Mouse (Mus musculus) heart, adult 2 months (tissue): ENCODE results near the gene Map2. TPM values are rescaled to one million over a fixed set of nuclear protein-coding genes. Genes with fewer than 3 reads are reported as not detected.

Experiments
- DNase-seq, 2 experiments: peaks; one replicate each; pipeline ENCODE4 v3.0.0; 2021
- H3K27ac ChIP-seq: fragments of 200-600 bp; 2 replicates; pipeline ENCODE4 v1.8.1; 2022
- H3K27me3 ChIP-seq: fragments of 200-500 bp; 2 replicates; pipeline ENCODE4 v1.6.1; 2012; ENCODE audit warnings: mild to moderate bottlenecking, low read length, inconsistent platforms, mixed read lengths; ENCODE audit not compliant: control insufficient read depth, insufficient read depth
- H3K36me3 ChIP-seq: fragments of 200-500 bp; 2 replicates; pipeline ENCODE4 v1.6.1; 2012; ENCODE audit warnings: low read length, inconsistent platforms; ENCODE audit not compliant: control insufficient read depth, insufficient read depth
- H3K4me1 ChIP-seq: fragments of 200-500 bp; 2 replicates; pipeline ENCODE4 v1.6.1; 2011; ENCODE audit warnings: low read length; ENCODE audit not compliant: control insufficient read depth, insufficient read depth
- H3K4me3 ChIP-seq: fragments of 200-600 bp; 2 replicates; pipeline ENCODE4 v1.8.1; 2022
- H3K79me2 ChIP-seq: fragments of 200-500 bp; replicated peaks from 2 replicates; pipeline ENCODE4 v1.6.1; 2012; ENCODE audit warnings: mild to moderate bottlenecking, inconsistent platforms, low read length, moderate library complexity, mixed read lengths; ENCODE audit not compliant: control insufficient read depth, insufficient read depth
- H3K9ac ChIP-seq: fragments of 200-500 bp; 2 replicates; pipeline ENCODE4 v1.6.1; 2012; ENCODE audit warnings: low read depth, mild to moderate bottlenecking, control low read depth, inconsistent platforms, low read length, mixed read lengths
- CTCF ChIP-seq: fragments of 200-600 bp; IDR thresholded peaks from 2 replicates; pipeline ENCODE4 v1.8.1; 2022; ENCODE audit warnings: antibody characterized with exemption, mild to moderate bottlenecking, moderate library complexity
- EP300 ChIP-seq: fragments of 200-500 bp; IDR thresholded peaks from 2 replicates; pipeline ENCODE4 v1.6.1; 2011; ENCODE audit warnings: low read depth, low read length, control low read depth; ENCODE audit not compliant: insufficient read depth
- POLR2A ChIP-seq: fragments of 200-500 bp; IDR thresholded peaks from 2 replicates; pipeline ENCODE4 v1.6.1; 2011; ENCODE audit warnings: mild to moderate bottlenecking, low read depth, low read length, control low read depth; ENCODE audit not compliant: insufficient read depth
- WGBS: fragments of 180-500 bp; shearing (Covaris S2); methylation state at CpG from one replicate; pipeline ENCODE4 v1.1.7; 2018; 5-methylcytosine and 5-hydroxymethylcytosine counted together
- intact Hi-C: fragments of 180-260 bp; cut with DNase I; formaldehyde crosslinking; loops from one replicate; pipeline ENCODE4 v1.15.1; 2025
- long read RNA-seq: library from polyadenylated mRNA; stranded (forward); transcript quantifications from one replicate; pipeline ENCODE4 v2.0.0, GENCODE M21; 2021
- polyA plus RNA-seq: library from polyadenylated mRNA; depleted of rRNA; stranded (reverse); fragments of >200 nt; gene quantifications from 2 replicates; pipeline ENCODE4 v1.2.3, GENCODE M21; 2012; rRNA removed
- total RNA-seq, 2 experiments: library from RNA; stranded (reverse); gene quantifications; 2 replicates each; pipeline ENCODE4 v1.2.3; 2021

The Map2 gene
- total RNA-seq (1 to 10 TPM; 3.8 to 4.2 TPM), polyA plus RNA-seq (2.2 and 3.7 TPM in 2 replicates)
- long read RNA-seq = 0 reads

GRCm38 (mm10) chr1:66175041-66175665, at the start of gene Map2:
Map2 (plus strand) TSS chr1:66175273.
- peak within 1 kb of the TSS; percentile 28 for H3K27ac ChIP-seq

GRCm38 (mm10) chr1:66133014-66133413, 42.1 kb upstream of the Map2 start:
- TF ChIP-seq CTCF = no peak
- no peak for TF ChIP-seq EP300
- TF ChIP-seq POLR2A = no peak
- no peak overlapping the region for H3K27ac ChIP-seq
- intact Hi-C loops = no loop called here
- H3K36me3 ChIP-seq = no peaks in the 10 kb centered on the region
- H3K27me3 ChIP-seq = no peaks in the 10 kb centered on the region
- no peak overlapping the region for H3K9ac ChIP-seq
- no peaks in the 10 kb centered on the region for H3K4me1 ChIP-seq
- DNase-seq = no peak
- H3K79me2 ChIP-seq = no peaks in the 10 kb centered on the region
- no peak overlapping the region for H3K4me3 ChIP-seq

More at GRCm38 (mm10) chr1:66175041-66175665, at the start of gene Map2:
- intact Hi-C loops = no loop called here
- Histone ChIP-seq H3K27me3 (no peaks in the 10 kb centered on the region), H3K4me1 (no peaks in the 10 kb centered on the region), H3K9ac (peak within 1 kb of the TSS; percentile 70), H3K4me3 (peak within 1 kb of the TSS; percentile 50), H3K79me2 (no peaks in the 10 kb centered on the region), H3K36me3 (no peaks in the 10 kb centered on the region)
- TF ChIP-seq CTCF = no peak
- no peak for TF ChIP-seq EP300
- TF ChIP-seq POLR2A = no peak
- WGBS = under 1% methylated on average over 61 of the region's 61 CpGs
- peak; percentile 85 to 88 for DNase-seq

DNA sequence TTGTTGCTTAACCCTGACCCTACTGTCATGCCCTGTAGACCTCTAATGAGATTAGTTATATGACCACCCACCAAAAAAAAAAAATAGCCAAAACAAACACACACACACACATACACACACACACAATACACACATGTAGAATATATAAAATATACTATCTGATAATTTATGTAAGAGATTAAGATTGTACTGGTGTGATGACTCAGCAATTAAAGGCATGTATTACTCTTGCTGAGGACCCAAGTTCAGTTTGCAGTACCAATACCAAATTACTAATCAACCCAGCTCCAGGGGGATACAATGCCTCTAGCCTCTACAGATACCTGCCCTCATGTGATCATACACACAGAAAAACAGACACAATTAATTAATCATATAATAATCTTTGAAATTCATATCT, 39.7 kb upstream of the Map2 start:
- intact Hi-C loops = no loop called here
- no peaks in the 10 kb centered on the region for H3K36me3 ChIP-seq
- H3K4me1 ChIP-seq = no peaks in the 10 kb centered on the region
- no peak overlapping the region for H3K9ac ChIP-seq
- H3K79me2 ChIP-seq = no peaks in the 10 kb centered on the region
- no peak for DNase-seq
- no peak overlapping the region for H3K27ac ChIP-seq
- TF ChIP-seq EP300 = no peak
- TF ChIP-seq POLR2A = no peak
- no peak for TF ChIP-seq CTCF
- no peak overlapping the region for H3K4me3 ChIP-seq
- H3K27me3 ChIP-seq = no peaks in the 10 kb centered on the region

- no peak overlapping the region for H3K9ac ChIP-seq
- H3K4me1 ChIP-seq = no peaks in the 10 kb centered on the region
- no peak overlapping the region for H3K27ac ChIP-seq
- H3K27me3 ChIP-seq = no peaks in the 10 kb centered on the region
- 80% methylated on average over 1 of the region's 1 CpGs for WGBS
- DNase-seq = no peak
- intact Hi-C loops = no loop called here
- TF ChIP-seq EP300 (no peak), CTCF (no peak), POLR2A (no peak)
- H3K79me2 ChIP-seq = no peaks in the 10 kb centered on the region
- H3K4me3 ChIP-seq = no peak overlapping the region
- H3K36me3 ChIP-seq = no peaks in the 10 kb centered on the region
These were observed 34.4 kb upstream of the Map2 start for GRCm38 (mm10) chr1:66140686-66141085.

GRCm38 (mm10) chr1:66145180-66145579, 29.9 kb upstream of the Map2 start:
- Histone ChIP-seq H3K27me3 (no peaks in the 10 kb centered on the region), H3K4me1 (no peaks in the 10 kb centered on the region), H3K79me2 (no peaks in the 10 kb centered on the region), H3K27ac (no peak overlapping the region), H3K4me3 (no peak overlapping the region), H3K36me3 (no peaks in the 10 kb centered on the region), H3K9ac (no peak overlapping the region)
- intact Hi-C loops = no loop called here
- DNase-seq = no peak
- no peak for TF ChIP-seq CTCF
- TF ChIP-seq EP300 = no peak
- TF ChIP-seq POLR2A = no peak
- 58% methylated on average over 3 of the region's 3 CpGs for WGBS

DNA sequence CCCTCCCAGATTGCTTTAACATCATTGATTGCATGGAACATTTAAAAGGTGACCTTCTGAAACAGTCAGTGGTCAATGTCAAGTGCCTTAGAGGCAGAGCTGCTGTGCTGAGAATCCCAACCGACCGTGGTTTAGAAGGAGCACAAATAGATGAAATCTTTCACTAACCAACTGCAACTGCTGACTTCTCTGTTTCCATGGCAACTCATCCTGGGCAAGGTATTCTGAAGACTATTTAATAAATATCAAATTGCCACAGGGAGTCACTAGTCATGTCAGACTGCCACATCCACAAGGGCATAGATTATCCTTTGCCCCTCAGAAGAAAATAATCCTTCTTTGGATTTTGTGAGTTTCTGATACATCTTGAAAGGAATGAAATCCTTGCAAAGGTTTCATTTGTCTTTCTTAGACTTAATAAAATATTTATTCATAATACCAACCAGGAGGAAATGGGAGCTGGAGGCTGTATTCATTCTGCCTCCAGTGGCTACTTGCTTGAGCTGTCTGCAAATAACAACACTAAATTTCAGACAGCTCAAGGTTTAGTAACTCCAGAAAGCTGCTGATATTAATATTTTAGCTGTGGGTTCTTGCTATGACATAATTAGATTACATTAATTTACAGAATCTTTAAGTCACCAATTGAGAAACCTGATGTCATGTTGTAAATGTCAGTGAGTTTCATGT, 26.1 kb upstream of the Map2 start:
- H3K4me1 ChIP-seq = no peaks in the 10 kb centered on the region
- no peaks in the 10 kb centered on the region for H3K27me3 ChIP-seq
- no peaks in the 10 kb centered on the region for H3K79me2 ChIP-seq
- no peak overlapping the region for H3K9ac ChIP-seq
- TF ChIP-seq EP300 (no peak), POLR2A (no peak), CTCF (no peak)
- H3K36me3 ChIP-seq = no peaks in the 10 kb centered on the region
- 74% methylated on average over 2 of the region's 2 CpGs for WGBS
- DNase-seq = no peak
- intact Hi-C loops = no loop called here
- H3K27ac ChIP-seq = no peak overlapping the region
- H3K4me3 ChIP-seq = no peak overlapping the region
